ENCODE assay signal across 10 mouse cellular contexts in genomic region chr11:90782975-90783374, GRCm38 (mm10).
DNase-seq lines count a peak whose midpoint lies in the region; ATAC-seq and TF ChIP-seq lines count a peak whose summit lies in the region.
"Had no signal": no experiment of that assay in that cellular context is flagged by ENCODE, and none has a peak within 500 bp of the region (broad histone marks: within the 10 kb centered on the region; RNA-seq: fewer than 3 reads in every experiment).

No protein-coding gene starts in this region.

- H3K27ac ChIP-seq in limb, embryonic 14.5 days (replicated peaks; ENCODE audit: low read depth, low read length): no peak overlapping the region
- H3K27ac ChIP-seq: embryonic facial prominence, embryonic 12.5 days; limb, embryonic 12.5 days had no signal

- H3K9ac ChIP-seq in limb, embryonic 14.5 days (ENCODE audit: low read depth, low read length, severe bottlenecking): no peak overlapping the region
- H3K9ac ChIP-seq: embryonic facial prominence, embryonic 12.5 days; limb, embryonic 12.5 days had no signal

- no peak overlapping the region for H3K4me3 ChIP-seq in limb, embryonic 14.5 days (replicated peaks; ENCODE audit: low read length)
- H3K4me3 ChIP-seq: embryonic facial prominence, embryonic 12.5 days; limb, embryonic 12.5 days had no signal

- WGBS in limb, embryonic 14.5 days: 37% methylated on average over 6 of the region's 6 CpGs

- H3K27me3 ChIP-seq in limb, embryonic 14.5 days (ENCODE audit: control insufficient read depth, insufficient read depth, low read length): no peaks in the 10 kb centered on the region
- H3K27me3 ChIP-seq: embryonic facial prominence, embryonic 12.5 days; limb, embryonic 12.5 days had no signal

- TF ChIP-seq POLR2A in limb, embryonic 14.5 days (IDR thresholded peaks at IDR 0.05; ENCODE audit: borderline replicate concordance, extremely low read depth, insufficient read depth, insufficient read length): no peak

- H3K9me3 ChIP-seq in limb, embryonic 14.5 days (ENCODE audit: control insufficient read depth, low read length): no peaks in the 10 kb centered on the region
- H3K9me3 ChIP-seq: embryonic facial prominence, embryonic 12.5 days; limb, embryonic 12.5 days had no signal

- no peak overlapping the region for H3K4me2 ChIP-seq in limb, embryonic 14.5 days (replicated peaks; ENCODE audit: low read depth, low read length, severe bottlenecking)
- H3K4me2 ChIP-seq: embryonic facial prominence, embryonic 12.5 days; limb, embryonic 12.5 days had no signal

- ATAC-seq in frontal cortex, adult (ENCODE audit: low TSS enrichment): peak; percentile 62
- no peak for ATAC-seq in limb, embryonic 14.5 days (ENCODE audit: low FRiP score, low read depth)
- ATAC-seq in erythroid progenitor cell, adult 5-6 weeks (replicated peaks; ENCODE audit: low FRiP score, poor library complexity, severe bottlenecking): no peak

- no peaks in the 10 kb centered on the region for H3K4me1 ChIP-seq in limb, embryonic 14.5 days (ENCODE audit: control insufficient read depth, insufficient read depth, low read length)
- H3K4me1 ChIP-seq: embryonic facial prominence, embryonic 12.5 days; limb, embryonic 12.5 days had no signal

- no peaks in the 10 kb centered on the region for H3K36me3 ChIP-seq in limb, embryonic 14.5 days (ENCODE audit: control insufficient read depth, insufficient read depth, low read length)
- H3K36me3 ChIP-seq: embryonic facial prominence, embryonic 12.5 days; limb, embryonic 12.5 days had no signal

- DNase-seq in frontal cortex, postnatal 10 days (ENCODE audit: low spot score in 2 of 2): no peak
- DNase-seq in right cerebral cortex, adult 2 months (ENCODE audit: low spot score in 2 of 2): peak; percentile 39 to 42
- no peak for DNase-seq in right cerebral cortex, postnatal 36 days (ENCODE audit: low spot score in 2 of 2)
- DNase-seq in kidney, adult 8-10 months: peak; percentile 3 to 25
- peak; percentile 61 for DNase-seq in limb, embryonic 14.5 days (ENCODE audit: low spot score)
- no peak for DNase-seq in thymus, postnatal 14 days

Comparison
In these comparisons a context has a peak if more than half of its experiments do, and no peak if none do; other contexts are left out.
1. DNase-seq: peak in right cerebral cortex, adult 2 months (2 of 2), kidney, adult 8-10 months (2 of 2) and limb, embryonic 14.5 days (single experiment); none in frontal cortex, postnatal 10 days (0 of 2), right cerebral cortex, postnatal 36 days (0 of 2) and thymus, postnatal 14 days (single experiment).